Mouse (Mus musculus): Measurements from ENCODE around the gene Abca14. TPM values are rescaled to one million over a fixed set of nuclear protein-coding genes. Genes with fewer than 3 reads are reported as not detected.

Abca14 gene
- total RNA-seq, 2 experiments from 2014 or later, result not detected

GRCm38 (mm10) chr7:120181401-120182230 lies 22.1 kb upstream of the Abca14 start:
- no peak for DNase-seq
- intact Hi-C loops (cut with DNase I), result no loop called here
- no peak for TF ChIP-seq CTCF (IDR thresholded peaks at IDR 0.05)

GRCm38 (mm10) chr7:120182891-120183290 lies 20.9 kb upstream of the Abca14 start:
- no peak for DNase-seq
- Histone ChIP-seq H3K4me3 (no peak overlapping the region), H3K27ac (no peak overlapping the region)
- TF ChIP-seq CTCF (IDR thresholded peaks at IDR 0.05), result no peak
- intact Hi-C loops (cut with DNase I), result no loop called here

More at GRCm38 (mm10) chr7:120181401-120182230, 22.1 kb upstream of the Abca14 start:
- Histone ChIP-seq H3K27ac (no peak overlapping the region), H3K4me3 (no peak overlapping the region)

DNA sequence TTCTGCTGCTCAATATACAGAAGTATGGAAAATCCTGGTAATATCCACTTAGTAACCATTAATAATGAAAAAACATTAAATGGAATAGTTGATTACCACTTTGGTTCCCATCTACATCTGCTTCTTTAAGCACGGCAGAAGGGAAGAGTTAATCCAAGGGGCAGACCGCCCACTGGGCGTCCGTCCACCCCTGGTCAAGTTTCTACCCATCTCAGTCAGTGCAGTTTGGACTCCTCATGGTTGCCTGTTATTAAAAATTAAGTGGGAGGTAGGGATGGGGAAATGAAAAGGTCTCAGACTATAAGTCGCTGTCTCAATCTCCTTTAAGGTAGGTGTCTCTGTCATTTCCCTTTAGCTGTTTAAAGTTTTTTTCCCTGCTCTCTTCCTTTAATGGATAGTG lies 14.8 kb upstream of the Abca14 start:
- H3K27ac ChIP-seq, result no peak overlapping the region
- DNase-seq, result no peak
- intact Hi-C loops (cut with DNase I), result no loop called here
- TF ChIP-seq CTCF (IDR thresholded peaks at IDR 0.05), result no peak
- H3K4me3 ChIP-seq, result no peak overlapping the region

DNA sequence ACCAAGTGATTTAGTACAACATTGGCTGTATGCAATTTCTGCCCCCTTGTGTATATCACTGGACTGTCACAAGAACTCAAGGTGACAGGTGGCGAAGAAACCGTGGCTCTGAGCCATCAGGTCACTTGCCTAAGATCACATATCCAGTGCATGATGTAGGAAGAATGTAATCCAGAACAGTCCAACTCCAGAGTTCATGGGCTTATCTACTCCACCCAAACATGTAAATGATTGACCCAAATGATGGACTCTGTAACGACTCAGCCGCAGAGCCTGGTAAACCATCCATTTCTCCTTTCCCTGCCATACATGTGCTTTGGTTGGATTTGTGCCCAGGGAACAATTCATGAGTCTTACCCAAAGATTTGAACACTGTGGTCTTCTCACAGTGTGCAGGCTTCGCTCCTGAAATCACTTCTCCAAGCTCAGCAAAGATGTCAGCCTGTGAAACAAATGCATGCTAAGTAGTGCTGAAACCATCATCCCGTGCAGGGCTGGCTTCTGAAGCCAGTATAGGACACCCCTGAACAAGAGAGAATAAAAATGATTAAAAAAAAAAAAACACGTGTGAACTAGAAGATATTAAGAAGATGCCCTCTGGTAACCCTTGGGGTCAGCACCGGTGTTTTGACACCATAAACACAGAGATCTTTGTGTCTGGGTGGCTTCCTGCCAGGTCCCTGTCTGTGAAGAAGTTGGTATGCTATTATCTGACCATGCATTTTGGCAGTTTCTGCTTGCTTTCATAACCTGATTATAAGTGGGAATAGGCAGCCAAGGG lies 14.2 kb upstream of the Abca14 start:
- no peak for DNase-seq
- no peak for TF ChIP-seq CTCF (IDR thresholded peaks at IDR 0.05)
- intact Hi-C loops (cut with DNase I), result no loop called here
- Histone ChIP-seq H3K4me3 (no peak overlapping the region), H3K27ac (no peak overlapping the region)

DNA sequence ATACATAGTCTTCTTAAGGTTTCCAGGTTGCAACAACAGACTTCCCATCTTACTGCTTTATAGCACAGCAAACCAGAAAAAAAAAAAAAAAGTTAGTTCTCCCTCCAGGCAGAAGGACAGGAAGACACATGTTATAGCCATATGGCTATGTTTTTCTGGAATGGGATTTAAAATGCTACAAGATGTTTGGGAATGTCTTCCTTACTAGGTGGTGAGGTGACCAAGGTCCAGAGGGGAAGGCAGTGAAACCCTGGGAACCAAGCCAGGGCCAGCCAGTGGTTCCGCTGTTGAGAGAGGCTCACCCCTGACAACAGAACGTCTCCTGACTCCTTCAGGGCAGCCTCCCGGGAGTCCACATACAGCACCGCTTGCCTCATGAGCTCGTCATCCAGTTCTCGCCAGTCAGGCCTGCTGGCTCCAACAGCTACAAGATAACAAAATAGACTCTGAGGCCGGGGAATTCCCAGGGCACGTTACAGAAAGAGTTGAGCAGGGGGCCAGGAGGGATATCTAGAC lies 13.6 kb upstream of the Abca14 start:
- intact Hi-C loops (cut with DNase I), result no loop called here
- no peak for DNase-seq
- no peak overlapping the region for H3K27ac ChIP-seq
- no peak for TF ChIP-seq CTCF (IDR thresholded peaks at IDR 0.05)
- no peak overlapping the region for H3K4me3 ChIP-seq

GRCm38 (mm10) chr7:120192207-120192606 lies 11.6 kb upstream of the Abca14 start:
- Histone ChIP-seq H3K27ac (no peak overlapping the region), H3K4me3 (no peak overlapping the region)
- intact Hi-C loops (cut with DNase I), result no loop called here
- TF ChIP-seq CTCF (IDR thresholded peaks at IDR 0.05), result no peak
- no peak for DNase-seq

- H3K4me3 ChIP-seq, result no peak overlapping the region
- no peak overlapping the region for H3K27ac ChIP-seq
- intact Hi-C loops (cut with DNase I), result no loop called here
- DNase-seq, result no peak
- TF ChIP-seq CTCF (IDR thresholded peaks at IDR 0.05), result no peak
Observed at GRCm38 (mm10) chr7:120192816-120193215, 10.9 kb upstream of the Abca14 start.

- Histone ChIP-seq H3K27ac (no peak overlapping the region), H3K4me3 (no peak overlapping the region)
- no peak for DNase-seq
- intact Hi-C loops (cut with DNase I), result no loop called here
- no peak for TF ChIP-seq CTCF (IDR thresholded peaks at IDR 0.05)
Observed at GRCm38 (mm10) chr7:120195207-120195606, 8.6 kb upstream of the Abca14 start.

GRCm38 (mm10) chr7:120201231-120201744 lies 2.5 kb upstream of the Abca14 start:
- no peak for TF ChIP-seq CTCF (IDR thresholded peaks at IDR 0.05)
- DNase-seq, result peak; percentile 36
- intact Hi-C loops (cut with DNase I), result no loop called here
- peak overlapping the region; percentile 54 for H3K4me3 ChIP-seq
- no peak overlapping the region for H3K27ac ChIP-seq

DNA sequence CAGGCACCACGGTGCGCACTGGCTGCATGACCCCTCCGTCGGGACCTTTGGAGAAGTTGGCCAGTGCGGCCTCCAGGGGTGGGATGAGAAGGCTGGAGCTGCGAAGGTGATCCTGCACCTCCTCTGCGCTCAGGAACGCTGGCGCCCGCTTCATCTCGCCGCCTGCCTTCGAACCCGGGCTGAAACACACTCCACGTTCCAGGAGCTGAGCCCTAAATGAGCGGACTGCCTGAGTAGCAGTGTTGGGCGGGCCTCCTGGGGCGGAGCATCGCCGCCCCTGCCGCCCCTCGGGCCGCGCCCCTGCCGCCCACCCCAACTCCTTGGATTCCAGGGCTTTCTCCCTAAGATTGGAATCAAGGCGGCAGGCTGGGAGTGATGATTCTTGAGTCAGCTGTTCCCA lies 2.0 kb upstream of the Abca14 start, which contains the start of gene Crym:
Gene Crym, minus strand, starts transcription at position 341 of the 400 bp plus-strand sequence.
- DNase-seq, result no peak
- Histone ChIP-seq H3K4me3 (peak within 1 kb of the TSS; percentile 54), H3K27ac (no peak within 1 kb of the TSS)
- intact Hi-C loops (cut with DNase I), result loop anchor here (2.0 kb wide), 1 partner anchor 107 kb away; the partner anchor contains the start of gene Dnah3
- no peak for TF ChIP-seq CTCF (IDR thresholded peaks at IDR 0.05)

DNA sequence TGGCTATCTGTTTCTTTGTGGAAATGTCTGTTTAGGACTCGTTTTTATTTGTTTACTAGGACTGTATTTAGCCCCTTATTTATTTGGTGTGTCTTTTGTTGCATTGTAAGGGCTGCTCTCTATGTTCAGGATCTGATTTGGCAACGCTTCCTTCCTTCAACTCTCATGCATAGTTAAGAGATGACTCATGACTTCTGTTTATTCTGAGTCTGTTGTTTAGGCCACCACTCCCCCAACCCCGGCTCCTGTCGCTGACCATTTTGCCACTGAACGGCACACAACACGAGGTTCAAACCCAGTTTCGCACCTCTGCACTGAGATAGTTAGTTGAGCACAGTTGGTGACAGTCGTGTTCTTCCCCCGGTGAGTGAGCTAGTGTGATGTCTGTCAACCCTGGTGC lies 2.2 kb downstream of the Abca14 start:
- H3K4me3 ChIP-seq, result no peak overlapping the region
- no peak for TF ChIP-seq CTCF (IDR thresholded peaks at IDR 0.05)
- intact Hi-C loops (cut with DNase I), result loop anchor here (2.0 kb wide), 2 partner anchors 81 to 357 kb away; no protein-coding TSS in a partner anchor
- H3K27ac ChIP-seq, result no peak overlapping the region
- no peak for DNase-seq

DNA sequence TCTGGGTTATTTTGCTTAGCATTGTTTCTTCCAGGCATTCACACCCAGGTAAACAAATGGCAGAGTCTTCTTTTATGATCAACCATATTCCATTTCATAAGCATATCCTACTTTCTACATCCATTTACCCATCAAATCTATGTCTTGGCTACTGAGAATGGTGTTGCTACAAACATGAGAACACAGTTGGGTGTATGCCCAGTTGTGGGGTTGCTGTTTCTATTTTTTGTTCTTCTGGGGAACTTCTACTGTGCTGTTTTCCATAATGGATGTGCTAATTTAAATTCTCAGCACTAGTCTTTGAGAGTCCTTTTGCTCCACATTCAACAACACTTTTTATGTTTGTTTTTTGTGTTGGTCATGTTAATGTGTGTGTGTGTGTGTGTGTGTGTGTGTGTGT lies 24.8 kb downstream of the Abca14 start:
- H3K27ac ChIP-seq, result no peak overlapping the region
- no peak overlapping the region for H3K4me3 ChIP-seq
- no peak for DNase-seq
- no peak for TF ChIP-seq CTCF (IDR thresholded peaks at IDR 0.05)
- intact Hi-C loops (cut with DNase I), result no loop called here

GRCm38 (mm10) chr7:120241092-120241491 lies 37.3 kb downstream of the Abca14 start:
- DNase-seq, result no peak
- TF ChIP-seq CTCF (IDR thresholded peaks at IDR 0.05), result peak; percentile 29; the same call in 1 of the 2 replicates
- no peak overlapping the region for H3K27ac ChIP-seq
- intact Hi-C loops (cut with DNase I), result no loop called here
- no peak overlapping the region for H3K4me3 ChIP-seq
